Mouse (Mus musculus) heart, embryonic 13.5 days (tissue): ENCODE data around the gene Acot1. TPM values are rescaled to one million over a fixed set of nuclear protein-coding genes. Genes with fewer than 3 reads are reported as not detected.

Experiments
- ATAC-seq: fragments of 200-750 bp; cut with Nextera tagmentation; 2 replicates; pipeline ENCODE4 v1.8.0; 2017; ENCODE audit warnings: moderate TSS enrichment; ENCODE audit not compliant: insufficient number of reproducible peaks, low FRiP score, low TSS enrichment; ENCODE audit errors: extremely low read depth
- H3K27ac ChIP-seq: fragments of 300-500 bp; sonication (generic); replicated peaks from 2 replicates; pipeline ENCODE4 v1.5.1; 2015; ENCODE audit warnings: moderate library complexity, mild to moderate bottlenecking, inconsistent platforms
- H3K27me3 ChIP-seq: fragments of 300-500 bp; sonication (generic); replicated peaks from 2 replicates; pipeline ENCODE4 v1.6.1; 2015; ENCODE audit warnings: mild to moderate bottlenecking, inconsistent platforms
- H3K36me3 ChIP-seq: fragments of 300-500 bp; sonication (generic); 2 replicates; pipeline ENCODE4 v1.6.1; 2015; ENCODE audit warnings: mild to moderate bottlenecking, inconsistent platforms
- H3K4me1 ChIP-seq: fragments of 300-500 bp; sonication (generic); 2 replicates; pipeline ENCODE4 v1.6.1; 2015; ENCODE audit warnings: inconsistent platforms
- H3K4me2 ChIP-seq: fragments of 300-500 bp; sonication (generic); 2 replicates; pipeline ENCODE4 v1.6.1; 2015; ENCODE audit warnings: inconsistent platforms, mild to moderate bottlenecking, moderate library complexity
- H3K4me3 ChIP-seq: fragments of 300-500 bp; sonication (generic); 2 replicates; pipeline ENCODE4 v1.5.1; 2015; ENCODE audit warnings: moderate library complexity, mild to moderate bottlenecking, inconsistent platforms
- H3K9ac ChIP-seq: fragments of 300-500 bp; sonication (generic); 2 replicates; pipeline ENCODE4 v1.6.1; 2015; ENCODE audit warnings: inconsistent platforms, mild to moderate bottlenecking, moderate library complexity
- H3K9me3 ChIP-seq: fragments of 300-500 bp; sonication (generic); 2 replicates; pipeline ENCODE4 v1.6.1; 2016; ENCODE audit warnings: inconsistent platforms
- WGBS: fragments of 180-500 bp; shearing (Covaris S2); methylation state at CpG from one replicate; pipeline ENCODE4 v1.1.7; 2015; ENCODE audit warnings: mixed read lengths; 5-methylcytosine and 5-hydroxymethylcytosine counted together
- polyA plus RNA-seq: library from polyadenylated mRNA; unstranded; fragments of >200 nt; fragmentation: Nextera tagmentation; extraction: Ambion mirVana; gene quantifications from 2 replicates; pipeline ENCODE4 v1.2.1, GENCODE M21; 2015

Gene Acot1
- polyA plus RNA-seq, 1 experiment from 2014 or later = 22.4 TPM

DNA sequence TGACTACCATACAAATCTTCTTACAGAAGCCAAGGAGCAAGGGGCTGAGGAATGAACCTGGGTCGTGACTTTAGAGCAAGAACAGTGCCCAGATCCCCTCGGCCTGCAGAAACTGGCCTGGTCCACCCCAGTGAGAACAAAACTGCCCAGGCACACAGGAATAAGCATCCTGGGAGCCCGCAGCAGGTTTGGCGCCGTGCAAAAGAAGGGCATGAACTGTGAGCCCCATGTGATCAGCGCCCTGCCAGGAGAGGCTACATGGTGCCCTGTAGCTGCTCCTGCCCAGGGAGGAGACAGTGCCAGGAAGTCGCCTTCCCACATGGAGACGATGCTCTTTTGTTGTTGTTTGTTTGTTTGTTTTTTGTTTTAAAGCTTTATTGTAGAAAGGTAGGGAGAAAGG, 55.3 kb downstream of the Acot1 start:
- Histone ChIP-seq H3K9me3 (0 out of 2 replicates have a peak, but pooled peaks cover 3% of the 10 kb centered on the region), H3K27ac (no peak overlapping the region), H3K4me1 (0 out of 2 replicates have a peak, but pooled peaks cover 3% of the 10 kb centered on the region), H3K4me3 (no peak overlapping the region), H3K36me3 (no peaks in the 10 kb centered on the region), H3K27me3 (peaks cover 42% of the 10 kb centered on the region), H3K4me2 (no peak overlapping the region), H3K9ac (no peak overlapping the region)
- no peak for ATAC-seq
- 64% methylated on average over 8 of the region's 8 CpGs for WGBS

DNA sequence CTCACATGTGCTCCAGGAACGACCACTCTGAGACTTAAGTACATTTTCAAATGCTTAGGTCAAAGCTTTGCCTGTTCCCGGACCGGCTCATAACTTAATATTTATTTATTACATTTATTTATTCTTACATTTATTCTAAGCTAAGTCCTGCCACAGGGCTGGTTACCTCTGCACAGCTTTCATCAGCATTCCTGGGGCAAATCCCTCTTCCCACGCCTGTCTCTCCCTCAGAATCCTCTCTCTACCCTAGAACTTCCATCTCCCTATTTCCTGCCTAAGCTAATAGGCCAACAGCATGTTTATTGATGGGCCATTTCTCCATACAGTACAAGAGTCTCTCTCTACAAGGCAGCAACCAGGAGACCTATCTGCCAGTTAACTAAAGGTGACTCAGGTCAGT, 58.5 kb downstream of the Acot1 start:
- H3K4me1 ChIP-seq = 0 out of 2 replicates have a peak, but pooled peaks cover 3% of the 10 kb centered on the region
- no peak overlapping the region for H3K9ac ChIP-seq
- 0 out of 2 replicates have a peak, but pooled peaks cover 3% of the 10 kb centered on the region for H3K9me3 ChIP-seq
- no peak overlapping the region for H3K4me3 ChIP-seq
- ATAC-seq = no peak
- no peak overlapping the region for H3K4me2 ChIP-seq
- 69% methylated on average over 4 of the region's 4 CpGs for WGBS
- H3K27me3 ChIP-seq = peaks cover 55% of the 10 kb centered on the region
- no peaks in the 10 kb centered on the region for H3K36me3 ChIP-seq
- no peak overlapping the region for H3K27ac ChIP-seq

Other genes with a start within 250 kb of the Acot1 start
- gene Papln, start 245.9 kb upstream of the Acot1 start, polyA plus RNA-seq = 0.17 and 0.33 TPM in 2 replicates
- gene Numb, start 87.6 kb upstream of the Acot1 start, polyA plus RNA-seq = 28.1 and 32.2 TPM in 2 replicates
- 8.3 and 8.7 TPM in 2 replicates for gene Riox1, start 58.9 kb upstream of the Acot1 start, polyA plus RNA-seq
- not detected in 2 replicates for gene Heatr4, start 24.6 kb upstream of the Acot1 start, polyA plus RNA-seq
- gene Acot2, start 21.6 kb upstream of the Acot1 start, polyA plus RNA-seq = 55.7 and 61.2 TPM in 2 replicates
- gene Acot4, start 28.9 kb downstream of the Acot1 start, polyA plus RNA-seq = 0.19 and 0.66 TPM in 2 replicates
- not detected in 2 replicates for gene Gm49366, start 29.4 kb downstream of the Acot1 start, polyA plus RNA-seq
- gene Acot3, start 42.7 kb downstream of the Acot1 start, polyA plus RNA-seq = 0.20 and 0.52 TPM in 2 replicates
- 0.14 TPM in 1 of 2 replicates, not detected in the other for gene Acot5, start 59.8 kb downstream of the Acot1 start, polyA plus RNA-seq
- 0.71 and 0.74 TPM in 2 replicates for gene Acot6, start 91.2 kb downstream of the Acot1 start, polyA plus RNA-seq
- gene Dnal1, start 104.9 kb downstream of the Acot1 start, polyA plus RNA-seq = 2.2 and 2.6 TPM in 2 replicates
- 0.48 and 0.65 TPM in 2 replicates for gene Pnma1, start 139.0 kb downstream of the Acot1 start, polyA plus RNA-seq
- 6.8 and 7.3 TPM in 2 replicates for gene Elmsan1, start 209.4 kb downstream of the Acot1 start, polyA plus RNA-seq